Mouse (Mus musculus) testis, adult 2 months (tissue): ENCODE results near the gene Armc3.

Experiments
- CTCF ChIP-seq: fragments of 200-500 bp; IDR thresholded peaks from 2 replicates; pipeline ENCODE4 v1.5.1; 2012; ENCODE audit warnings: low read depth, mild to moderate bottlenecking, inconsistent platforms, low read length, moderate library complexity; ENCODE audit not compliant: control insufficient read depth, insufficient read depth, insufficient replicate concordance
- POLR2A ChIP-seq: fragments of 200-500 bp; IDR thresholded peaks from 2 replicates; pipeline ENCODE4 v1.6.1; 2012; ENCODE audit warnings: low read depth, mild to moderate bottlenecking, inconsistent platforms, low read length, moderate library complexity; ENCODE audit not compliant: control insufficient read depth

GRCm38 (mm10) chr2:19198452-19199365 lies at the start of gene Armc3:
- peak; percentile 92; the same call in 1 of the 2 replicates for TF ChIP-seq POLR2A
- no peak for TF ChIP-seq CTCF
